Mouse (Mus musculus): Measurements from ENCODE around the gene Utp3.

Gene Utp3

GRCm38 (mm10) chr5:88574829-88575228 is 20.6 kb downstream of the Utp3 start:
- no peak for DNase-seq

GRCm38 (mm10) chr5:88575506-88576338 is 21.5 kb downstream of the Utp3 start:
- DNase-seq = peak; percentile 52 to 63

GRCm38 (mm10) chr5:88580681-88581080 is 26.4 kb downstream of the Utp3 start:
- no peak for DNase-seq

- no peak for DNase-seq
Measured at GRCm38 (mm10) chr5:88581343-88581742, 27.1 kb downstream of the Utp3 start.

- DNase-seq = peak; percentile 62 to 68
Measured at GRCm38 (mm10) chr5:88583271-88584031, 29.2 kb downstream of the Utp3 start.

GRCm38 (mm10) chr5:88584061-88584460 is 29.8 kb downstream of the Utp3 start:
- DNase-seq = no peak

- DNase-seq = peak; percentile 46 to 64
Measured at GRCm38 (mm10) chr5:88586407-88587174, 32.3 kb downstream of the Utp3 start.

- peak; percentile 87 to 88 for DNase-seq
Measured at GRCm38 (mm10) chr5:88587211-88587934, 33.1 kb downstream of the Utp3 start.

GRCm38 (mm10) chr5:88588481-88588880 is 34.2 kb downstream of the Utp3 start:
- DNase-seq = no peak

- peak; percentile 83 to 85 for DNase-seq
Measured at GRCm38 (mm10) chr5:88593421-88594172, 39.3 kb downstream of the Utp3 start.

- no peak for DNase-seq
Measured at GRCm38 (mm10) chr5:88594173-88594569, 39.9 kb downstream of the Utp3 start.

GRCm38 (mm10) chr5:88595537-88596455 is 41.5 kb downstream of the Utp3 start:
- peak; percentile 59 to 74 for DNase-seq

GRCm38 (mm10) chr5:88598961-88599360 is 44.7 kb downstream of the Utp3 start:
- no peak for DNase-seq

- no peak for DNase-seq
Measured at GRCm38 (mm10) chr5:88602030-88602429, 47.8 kb downstream of the Utp3 start.

- no peak for DNase-seq
Measured at GRCm38 (mm10) chr5:88602713-88603112, 48.5 kb downstream of the Utp3 start.

GRCm38 (mm10) chr5:88604046-88604445 is 49.8 kb downstream of the Utp3 start:
- no peak for DNase-seq

GRCm38 (mm10) chr5:88604641-88605358 is 50.5 kb downstream of the Utp3 start:
- DNase-seq = no peak

Measured in kidney, adult 8-10 months (tissue).